Mouse (Mus musculus) erythroblast, embryonic 14.5 days (primary cell): ENCODE data around the gene Rtn4r.

Experiments
- GATA1 ChIP-seq: IDR thresholded peaks from 2 replicates; pipeline ENCODE4 v1.6.1; 2012; ENCODE audit warnings: low read length, inconsistent platforms, mixed read lengths
- TAL1 ChIP-seq: IDR thresholded peaks from 3 replicates; pipeline ENCODE4 v1.6.1; 2012; ENCODE audit warnings: low read length, inconsistent platforms, mixed read lengths

GRCm38 (mm10) chr16:18125131-18125530 is 2.3 kb upstream of the Rtn4r start:
- TF ChIP-seq GATA1 = no peak
- no peak for TF ChIP-seq TAL1
